Mouse (Mus musculus) A20 (cell line): ENCODE data around the gene Dock1.

Experiments
- DNase-seq: peaks from one replicate; pipeline ENCODE4 v3.0.0-alpha.2; 2011; ENCODE audit warnings: low read depth, low spot score

Gene Dock1

GRCm38 (mm10) chr7:135134619-135135018 lies 464.2 kb downstream of the Dock1 start:
- no peak for DNase-seq

GRCm38 (mm10) chr7:135139153-135139612 lies 468.7 kb downstream of the Dock1 start:
- DNase-seq = no peak

- no peak for DNase-seq
These were observed 474.3 kb downstream of the Dock1 start for GRCm38 (mm10) chr7:135144731-135145130.

GRCm38 (mm10) chr7:135150926-135151325 lies 480.5 kb downstream of the Dock1 start:
- DNase-seq = no peak

GRCm38 (mm10) chr7:135157571-135157970 lies 487.1 kb downstream of the Dock1 start:
- no peak for DNase-seq

- no peak for DNase-seq
These were observed 487.9 kb downstream of the Dock1 start for GRCm38 (mm10) chr7:135158381-135158780.

- no peak for DNase-seq
These were observed 489.2 kb downstream of the Dock1 start for GRCm38 (mm10) chr7:135159606-135160005.

- no peak for DNase-seq
These were observed 494.7 kb downstream of the Dock1 start for GRCm38 (mm10) chr7:135165155-135165554.

GRCm38 (mm10) chr7:135169936-135170335 lies 499.5 kb downstream of the Dock1 start:
- DNase-seq = no peak

- no peak for DNase-seq
These were observed 501.8 kb downstream of the Dock1 start for GRCm38 (mm10) chr7:135172219-135172618.

- no peak for DNase-seq
These were observed 523.7 kb downstream of the Dock1 start for GRCm38 (mm10) chr7:135194190-135194589.

- DNase-seq = no peak
These were observed 525.2 kb downstream of the Dock1 start for GRCm38 (mm10) chr7:135195631-135196030.

- no peak for DNase-seq
These were observed 526.4 kb downstream of the Dock1 start for GRCm38 (mm10) chr7:135196828-135197227.

GRCm38 (mm10) chr7:135203920-135204319 lies 533.5 kb downstream of the Dock1 start:
- no peak for DNase-seq

- no peak for DNase-seq
These were observed 534.7 kb downstream of the Dock1 start for GRCm38 (mm10) chr7:135205111-135205510.

- no peak for DNase-seq
These were observed 538.6 kb downstream of the Dock1 start for GRCm38 (mm10) chr7:135208947-135209567.

- no peak for DNase-seq
These were observed 539.8 kb downstream of the Dock1 start for GRCm38 (mm10) chr7:135210296-135210695.

GRCm38 (mm10) chr7:135210831-135211230 lies 540.4 kb downstream of the Dock1 start:
- no peak for DNase-seq

- no peak for DNase-seq
These were observed 542.1 kb downstream of the Dock1 start for GRCm38 (mm10) chr7:135212505-135212904.

GRCm38 (mm10) chr7:135221475-135221874 lies 551.0 kb downstream of the Dock1 start:
- DNase-seq = no peak
